Mouse (Mus musculus) lung, postnatal 0 days (tissue): ENCODE data around the gene 1700042G07Rik.

ENCODE experiments used
- CTCF ChIP-seq: IDR thresholded peaks from 2 replicates; pipeline ENCODE4 v1.5.1; 2016; ENCODE audit warnings: antibody characterized with exemption, mild to moderate bottlenecking
- EP300 ChIP-seq: IDR thresholded peaks from 2 replicates; pipeline ENCODE4 v1.6.1; 2016; ENCODE audit warnings: antibody characterized with exemption, mild to moderate bottlenecking, control low read depth

- TF ChIP-seq CTCF = no peak
- peak; percentile 83 for TF ChIP-seq EP300
Measured at GRCm38 (mm10) chr4:116221140-116221851, 48.1 kb downstream of the 1700042G07Rik start, which contains the start of gene Pik3r3.
